Mouse (Mus musculus) hindbrain, postnatal 0 days (tissue): ENCODE results near the gene Asic1. TPM values are rescaled to one million over a fixed set of nuclear protein-coding genes. Genes with fewer than 3 reads are reported as not detected.

Source experiments
- ATAC-seq: fragments of 200-750 bp; cut with Nextera tagmentation; 2 replicates; pipeline ENCODE4 v1.8.0; 2017; ENCODE audit warnings: mild to moderate bottlenecking, moderate TSS enrichment, moderate library complexity
- DNase-seq: peaks from one replicate; pipeline ENCODE4 v3.0.0-alpha.2; 2015; ENCODE audit warnings: low spot score
- H3K27ac ChIP-seq: fragments of 300-500 bp; sonication (generic); 2 replicates; pipeline ENCODE4 v1.5.1; 2014; ENCODE audit warnings: mild to moderate bottlenecking
- H3K27me3 ChIP-seq: fragments of 300-500 bp; sonication (generic); 2 replicates; pipeline ENCODE4 v1.6.1; 2014; ENCODE audit warnings: low read length, mixed read lengths; ENCODE audit not compliant: insufficient read depth
- H3K36me3 ChIP-seq: fragments of 300-500 bp; sonication (generic); 2 replicates; pipeline ENCODE4 v1.6.1; 2014; ENCODE audit warnings: low read length, mixed read lengths; ENCODE audit not compliant: insufficient read depth
- H3K4me1 ChIP-seq: fragments of 300-500 bp; sonication (generic); 2 replicates; pipeline ENCODE4 v1.6.1; 2014; ENCODE audit warnings: antibody characterized with exemption, low read length, mixed read lengths; ENCODE audit not compliant: insufficient read depth
- H3K4me2 ChIP-seq: fragments of 300-500 bp; sonication (generic); 2 replicates; pipeline ENCODE4 v1.6.1; 2014; ENCODE audit warnings: low read depth, mild to moderate bottlenecking, low read length, moderate library complexity, mixed read lengths
- H3K4me3 ChIP-seq: fragments of 300-500 bp; sonication (generic); 2 replicates; pipeline ENCODE4 v1.5.1; 2014; ENCODE audit warnings: low read length
- H3K9ac ChIP-seq: fragments of 300-500 bp; sonication (generic); replicated peaks from 2 replicates; pipeline ENCODE4 v1.6.1; 2014; ENCODE audit warnings: mild to moderate bottlenecking, low read length, moderate library complexity, mixed read lengths
- H3K9me3 ChIP-seq: fragments of 300-500 bp; sonication (generic); 2 replicates; pipeline ENCODE4 v1.6.1; 2016; ENCODE audit warnings: low read length, mixed read lengths
- CTCF ChIP-seq: IDR thresholded peaks from 2 replicates; pipeline ENCODE4 v1.5.1; 2016; ENCODE audit warnings: antibody characterized with exemption, control low read depth, low read depth
- WGBS: fragments of 180-500 bp; shearing (Covaris S2); extraction: QIAGEN DNeasy Blood & Tissue Kit; methylation state at CpG from one replicate; pipeline ENCODE4 v1.1.7; 2014; 5-methylcytosine and 5-hydroxymethylcytosine counted together
- polyA plus RNA-seq: library from polyadenylated mRNA; unstranded; fragments of >200 nt; fragmentation: Nextera tagmentation; extraction: Ambion mirVana; gene quantifications from 2 replicates; pipeline ENCODE4 v1.2.1, GENCODE M21; 2015
- total RNA-seq: library from RNA; depleted of rRNA; stranded (reverse); fragments of >200 nt; gene quantifications from 2 replicates; pipeline ENCODE4 v1.2.3, GENCODE M21; 2014

Asic1 gene
- total and polyA plus RNA-seq, 2 experiments from 2014 or later = 37.1 to 143 TPM

DNA sequence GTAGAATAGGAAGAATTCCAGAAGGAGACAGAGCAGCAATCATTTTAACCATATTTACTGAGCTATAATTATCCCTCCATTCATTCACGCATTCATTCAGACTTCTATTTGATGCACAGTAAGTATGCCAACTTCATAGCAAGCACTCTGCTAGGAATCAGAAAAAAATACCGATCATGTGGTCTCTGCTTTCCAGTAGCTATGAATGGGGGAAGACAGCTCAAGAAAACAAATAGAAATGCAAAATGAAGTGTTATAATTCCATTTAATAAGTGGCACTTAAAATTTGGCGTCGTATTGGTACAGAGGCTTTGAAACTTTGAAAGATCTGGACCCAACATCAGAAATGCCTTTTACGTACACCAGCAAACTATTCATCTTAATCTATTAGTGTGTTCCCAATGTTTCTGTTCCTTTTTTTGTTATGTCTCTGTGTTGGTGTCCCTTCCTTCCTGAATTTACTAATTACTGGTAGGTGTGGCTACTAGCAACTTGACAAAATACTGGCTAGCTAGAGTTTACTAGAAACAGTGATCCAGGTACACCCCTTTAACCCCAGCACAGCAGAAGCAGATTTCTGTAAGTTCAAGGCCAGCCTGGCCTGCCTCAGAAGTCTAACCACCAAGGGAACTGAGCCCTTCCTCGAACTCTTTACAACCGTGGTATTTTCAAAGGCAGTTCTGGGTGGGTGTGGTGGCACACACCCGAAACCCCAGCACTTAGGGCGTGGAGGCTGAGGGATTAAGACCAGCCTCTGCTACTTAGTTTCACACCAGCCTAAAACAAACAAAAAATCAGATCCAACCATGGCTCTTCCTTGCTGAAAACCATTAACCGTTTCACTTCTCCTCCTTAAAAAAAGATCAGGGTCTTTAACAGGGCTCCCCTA lies 17.9 kb upstream of the Asic1 start:
- Histone ChIP-seq H3K4me1 (peaks cover 15% of the 10 kb centered on the region), H3K36me3 (no peaks in the 10 kb centered on the region), H3K4me2 (peak overlapping the region; percentile 98), H3K9ac (no peak overlapping the region), H3K27me3 (no peaks in the 10 kb centered on the region), H3K9me3 (no peaks in the 10 kb centered on the region), H3K27ac (no peak overlapping the region), H3K4me3 (peak overlapping the region; percentile 88)
- TF ChIP-seq CTCF = no peak
- ATAC-seq (no peak), DNase-seq (no peak)
- WGBS = 80% methylated on average over 10 of the region's 10 CpGs

DNA sequence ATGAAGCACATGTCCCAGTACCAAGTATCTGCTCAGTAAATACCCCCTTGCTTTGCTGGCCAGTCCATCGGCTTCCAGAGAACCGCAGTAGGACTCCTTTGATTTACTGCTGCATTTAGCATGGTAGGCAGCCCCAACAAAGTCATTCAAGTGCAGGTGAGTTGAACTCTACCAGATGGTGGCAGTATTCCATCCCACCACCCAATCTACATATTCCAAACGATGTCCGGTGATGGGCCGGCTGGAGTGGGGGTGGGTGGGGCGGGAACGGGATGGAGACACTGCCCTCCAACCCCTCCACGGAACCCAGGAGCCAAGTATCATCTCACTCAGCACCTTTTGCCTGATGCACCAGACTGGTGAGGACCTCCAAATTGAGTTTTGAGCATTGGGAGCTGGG lies 16.9 kb upstream of the Asic1 start:
- Histone ChIP-seq H3K27me3 (no peaks in the 10 kb centered on the region), H3K4me2 (peak overlapping the region; percentile 49), H3K4me1 (peaks cover 10% of the 10 kb centered on the region), H3K4me3 (peak overlapping the region; percentile 18; the same call in 1 of the 2 replicates), H3K9me3 (no peaks in the 10 kb centered on the region), H3K9ac (0 out of 2 replicates have a peak overlapping the region, but pooled peaks have one; percentile 13), H3K36me3 (no peaks in the 10 kb centered on the region), H3K27ac (no peak overlapping the region)
- peak; percentile 47 for DNase-seq
- ATAC-seq = no peak
- peak; percentile 47 for TF ChIP-seq CTCF
- WGBS = 13% methylated on average over 8 of the region's 8 CpGs

DNA sequence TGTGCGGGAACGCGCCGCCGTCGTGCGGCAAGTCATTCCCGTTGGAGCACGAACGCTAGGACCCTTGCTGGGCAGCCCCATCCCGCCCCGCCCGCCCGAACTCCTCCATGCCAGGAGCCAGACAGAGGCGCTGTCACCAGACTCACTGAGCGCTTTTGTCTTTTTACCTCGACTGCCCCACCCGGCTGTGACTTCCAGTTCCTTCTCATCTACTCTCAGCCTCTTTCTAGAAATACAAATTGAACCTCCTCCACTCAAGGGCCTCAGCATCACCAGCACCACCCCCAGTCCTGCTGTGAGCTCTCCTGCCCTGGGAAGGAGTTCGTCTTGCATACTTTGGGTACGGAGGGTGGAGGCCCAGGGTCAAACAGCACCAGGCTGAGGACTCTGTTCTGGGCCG lies 16.3 kb upstream of the Asic1 start:
- H3K27ac ChIP-seq = no peak overlapping the region
- H3K9ac ChIP-seq = 0 out of 2 replicates have a peak overlapping the region, but pooled peaks have one; percentile 13
- no peak for ATAC-seq
- H3K27me3 ChIP-seq = no peaks in the 10 kb centered on the region
- 5% methylated on average over 21 of the region's 21 CpGs for WGBS
- TF ChIP-seq CTCF = no peak
- peaks cover 7% of the 10 kb centered on the region; the same call in 1 of the 2 replicates for H3K4me1 ChIP-seq
- DNase-seq = no peak
- peak overlapping the region; percentile 49 for H3K4me2 ChIP-seq
- no peaks in the 10 kb centered on the region for H3K36me3 ChIP-seq
- peak overlapping the region; percentile 18; the same call in 1 of the 2 replicates for H3K4me3 ChIP-seq
- no peaks in the 10 kb centered on the region for H3K9me3 ChIP-seq

GRCm38 (mm10) chr15:99655956-99656355 lies 14.2 kb upstream of the Asic1 start:
- no peaks in the 10 kb centered on the region for H3K9me3 ChIP-seq
- no peaks in the 10 kb centered on the region for H3K27me3 ChIP-seq
- DNase-seq (no peak), ATAC-seq (no peak)
- no peak overlapping the region for H3K27ac ChIP-seq
- WGBS = 36% methylated on average over 9 of the region's 9 CpGs
- no peaks in the 10 kb centered on the region for H3K36me3 ChIP-seq
- H3K4me1 ChIP-seq = peaks cover 2% of the 10 kb centered on the region; the same call in 1 of the 2 replicates
- H3K4me3 ChIP-seq = no peak overlapping the region
- no peak for TF ChIP-seq CTCF
- no peak overlapping the region for H3K9ac ChIP-seq
- H3K4me2 ChIP-seq = no peak overlapping the region

GRCm38 (mm10) chr15:99658437-99658836 lies 11.7 kb upstream of the Asic1 start:
- Histone ChIP-seq H3K4me1 (peaks cover 2% of the 10 kb centered on the region; the same call in 1 of the 2 replicates), H3K9me3 (no peaks in the 10 kb centered on the region), H3K27ac (no peak overlapping the region), H3K4me2 (no peak overlapping the region), H3K9ac (no peak overlapping the region), H3K36me3 (no peaks in the 10 kb centered on the region), H3K27me3 (no peaks in the 10 kb centered on the region), H3K4me3 (no peak overlapping the region)
- 58% methylated on average over 2 of the region's 2 CpGs for WGBS
- no peak for TF ChIP-seq CTCF
- DNase-seq (no peak), ATAC-seq (no peak)

DNA sequence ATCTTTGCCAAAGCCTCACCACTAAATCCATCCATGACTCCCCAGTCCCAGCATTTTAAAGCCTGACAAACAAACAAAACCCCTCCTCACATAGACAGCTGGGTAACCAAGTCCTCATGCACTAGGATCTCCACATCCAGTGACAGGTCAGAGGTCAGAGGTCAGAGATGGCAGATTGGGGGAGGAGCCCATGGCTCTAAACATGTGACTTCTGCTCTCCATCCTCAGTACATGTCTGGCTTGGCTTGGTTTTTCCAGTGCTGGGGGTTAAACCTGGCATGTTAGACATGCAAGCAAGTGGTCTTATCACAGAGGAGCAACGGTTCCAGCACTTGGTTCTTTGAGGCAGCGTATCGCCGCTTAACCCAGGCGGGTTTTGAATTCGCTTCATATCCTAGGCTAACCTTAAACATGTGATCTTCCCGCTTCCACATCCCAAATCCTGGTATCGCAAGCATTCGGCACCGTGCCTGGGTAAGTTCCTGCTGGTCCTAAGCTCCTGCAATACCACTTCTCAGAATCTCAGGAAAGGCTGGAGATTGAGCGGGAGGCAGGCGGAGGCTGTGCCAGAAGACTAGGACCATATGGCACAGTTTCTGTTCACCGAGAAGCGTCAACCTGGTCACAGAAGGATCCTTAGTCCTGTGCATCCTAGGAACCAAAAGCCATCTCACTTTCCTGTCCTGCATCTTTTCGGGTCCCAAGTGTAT lies 8.9 kb upstream of the Asic1 start:
- TF ChIP-seq CTCF = no peak
- DNase-seq = no peak
- peaks cover 7% of the 10 kb centered on the region; the same call in 1 of the 2 replicates for H3K4me1 ChIP-seq
- H3K4me2 ChIP-seq = no peak overlapping the region
- H3K27ac ChIP-seq = no peak overlapping the region
- H3K4me3 ChIP-seq = no peak overlapping the region
- no peaks in the 10 kb centered on the region for H3K9me3 ChIP-seq
- H3K27me3 ChIP-seq = no peaks in the 10 kb centered on the region
- no peaks in the 10 kb centered on the region for H3K36me3 ChIP-seq
- H3K9ac ChIP-seq = no peak overlapping the region
- 91% methylated on average over 15 of the region's 15 CpGs for WGBS
- ATAC-seq = no peak
